Mouse (Mus musculus) forebrain, embryonic 10.5 days (tissue): Measurements from ENCODE around the gene Arsg. TPM values are rescaled to one million over a fixed set of nuclear protein-coding genes. Genes with fewer than 3 reads are reported as not detected.

Experiments used
- DNase-seq: peaks from one replicate; pipeline ENCODE4 v3.0.0-alpha.2; 2017; ENCODE audit warnings: low spot score; ENCODE audit errors: extremely low spot score
- H3K27ac ChIP-seq: fragments of 300-500 bp; sonication (generic); 2 replicates; pipeline ENCODE4 v1.5.1; 2016; ENCODE audit warnings: mild to moderate bottlenecking
- H3K27me3 ChIP-seq: fragments of 300-500 bp; sonication (generic); 2 replicates; pipeline ENCODE4 v1.6.1; 2016; ENCODE audit warnings: mild to moderate bottlenecking; ENCODE audit not compliant: poor library complexity, severe bottlenecking
- H3K36me3 ChIP-seq: fragments of 300-500 bp; sonication (generic); replicated peaks from 2 replicates; pipeline ENCODE4 v1.6.1; 2016; ENCODE audit warnings: mild to moderate bottlenecking, moderate library complexity
- H3K4me1 ChIP-seq: fragments of 300-500 bp; sonication (generic); 2 replicates; pipeline ENCODE4 v1.6.1; 2016
- H3K4me3 ChIP-seq: fragments of 300-500 bp; sonication (generic); 2 replicates; pipeline ENCODE4 v1.5.1; 2016; ENCODE audit warnings: mild to moderate bottlenecking, moderate library complexity
- H3K9me3 ChIP-seq: fragments of 300-500 bp; sonication (generic); 2 replicates; pipeline ENCODE4 v1.6.1; 2016; ENCODE audit warnings: mild to moderate bottlenecking, moderate library complexity
- WGBS: fragments of 180-500 bp; shearing (Covaris S2); methylation state at CpG from one replicate; pipeline ENCODE4 v1.1.7; 2016; 5-methylcytosine and 5-hydroxymethylcytosine counted together
- polyA plus RNA-seq: library from polyadenylated mRNA; unstranded; fragments of >200 nt; fragmentation: Nextera tagmentation; extraction: Ambion mirVana; gene quantifications from 2 replicates; pipeline ENCODE4 v1.2.1, GENCODE M21; 2016

Arsg gene
- polyA plus RNA-seq, 1 experiment from 2014 or later, result 2.8 TPM

- H3K27me3 ChIP-seq, result peaks cover 19% of the 10 kb centered on the region
- no peak for DNase-seq
These were observed 29.5 kb upstream of the Arsg start for GRCm38 (mm10) chr11:109443468-109444263.

GRCm38 (mm10) chr11:109444600-109444999 is 28.6 kb upstream of the Arsg start:
- no peaks in the 10 kb centered on the region for H3K36me3 ChIP-seq
- H3K4me1 ChIP-seq, result peaks cover 12% of the 10 kb centered on the region
- DNase-seq, result no peak
- H3K27ac ChIP-seq, result no peak overlapping the region
- no peak overlapping the region for H3K4me3 ChIP-seq
- H3K27me3 ChIP-seq, result peaks cover 13% of the 10 kb centered on the region
- 54% methylated on average over 7 of the region's 7 CpGs for WGBS
- no peaks in the 10 kb centered on the region for H3K9me3 ChIP-seq

More at GRCm38 (mm10) chr11:109443468-109444263, 29.5 kb upstream of the Arsg start:
- no peaks in the 10 kb centered on the region for H3K9me3 ChIP-seq
- peaks cover 18% of the 10 kb centered on the region for H3K4me1 ChIP-seq
- no peaks in the 10 kb centered on the region for H3K36me3 ChIP-seq
- H3K4me3 ChIP-seq, result no peak overlapping the region
- 89% methylated on average over 8 of the region's 8 CpGs for WGBS
- no peak overlapping the region for H3K27ac ChIP-seq

GRCm38 (mm10) chr11:109445438-109446035 is 27.6 kb upstream of the Arsg start:
- peaks cover 2% of the 10 kb centered on the region for H3K4me1 ChIP-seq

GRCm38 (mm10) chr11:109451169-109451568 is 22.0 kb upstream of the Arsg start:
- Histone ChIP-seq H3K36me3 (peaks cover 40% of the 10 kb centered on the region), H3K4me1 (no peaks in the 10 kb centered on the region), H3K27ac (no peak overlapping the region), H3K27me3 (no peaks in the 10 kb centered on the region), H3K9me3 (no peaks in the 10 kb centered on the region), H3K4me3 (no peak overlapping the region)
- DNase-seq, result no peak
- 87% methylated on average over 11 of the region's 11 CpGs for WGBS

More at GRCm38 (mm10) chr11:109445438-109446035, 27.6 kb upstream of the Arsg start:
- Histone ChIP-seq H3K4me3 (no peak overlapping the region), H3K27ac (no peak overlapping the region), H3K27me3 (peaks cover 4% of the 10 kb centered on the region), H3K36me3 (no peaks in the 10 kb centered on the region), H3K9me3 (no peaks in the 10 kb centered on the region)
- DNase-seq, result no peak
- 64% methylated on average over 13 of the region's 13 CpGs for WGBS

GRCm38 (mm10) chr11:109456261-109456660 is 16.9 kb upstream of the Arsg start:
- Histone ChIP-seq H3K4me3 (no peak overlapping the region), H3K4me1 (no peaks in the 10 kb centered on the region), H3K27ac (no peak overlapping the region), H3K36me3 (peaks cover 66% of the 10 kb centered on the region), H3K9me3 (no peaks in the 10 kb centered on the region), H3K27me3 (no peaks in the 10 kb centered on the region)
- WGBS, result 95% methylated on average over 5 of the region's 5 CpGs
- no peak for DNase-seq

GRCm38 (mm10) chr11:109458165-109458564 is 15.0 kb upstream of the Arsg start:
- 95% methylated on average over 11 of the region's 11 CpGs for WGBS
- H3K9me3 ChIP-seq, result no peaks in the 10 kb centered on the region
- H3K36me3 ChIP-seq, result peaks cover 70% of the 10 kb centered on the region

GRCm38 (mm10) chr11:109460586-109460985 is 12.6 kb upstream of the Arsg start:
- no peak for DNase-seq
- H3K4me1 ChIP-seq, result no peaks in the 10 kb centered on the region
- 85% methylated on average over 5 of the region's 5 CpGs for WGBS
- H3K36me3 ChIP-seq, result peaks cover 54% of the 10 kb centered on the region
- no peaks in the 10 kb centered on the region for H3K9me3 ChIP-seq
- H3K4me3 ChIP-seq, result no peak overlapping the region
- H3K27ac ChIP-seq, result no peak overlapping the region
- no peaks in the 10 kb centered on the region for H3K27me3 ChIP-seq

More at GRCm38 (mm10) chr11:109458165-109458564, 15.0 kb upstream of the Arsg start:
- no peaks in the 10 kb centered on the region for H3K4me1 ChIP-seq
- no peak overlapping the region for H3K4me3 ChIP-seq
- no peak overlapping the region for H3K27ac ChIP-seq
- DNase-seq, result no peak
- no peaks in the 10 kb centered on the region for H3K27me3 ChIP-seq

- 90% methylated on average over 4 of the region's 4 CpGs for WGBS
- peaks cover 34% of the 10 kb centered on the region for H3K36me3 ChIP-seq
- H3K27me3 ChIP-seq, result no peaks in the 10 kb centered on the region
- H3K9me3 ChIP-seq, result no peaks in the 10 kb centered on the region
- H3K4me3 ChIP-seq, result no peak overlapping the region
- H3K4me1 ChIP-seq, result 0 out of 2 replicates have a peak, but pooled peaks cover 4% of the 10 kb centered on the region
- H3K27ac ChIP-seq, result no peak overlapping the region
- DNase-seq, result no peak
These were observed 8.1 kb upstream of the Arsg start for GRCm38 (mm10) chr11:109465068-109465467.

- Histone ChIP-seq H3K27me3 (peaks cover 5% of the 10 kb centered on the region; the same call in 1 of the 2 replicates), H3K9me3 (no peaks in the 10 kb centered on the region), H3K36me3 (peaks cover 22% of the 10 kb centered on the region), H3K4me3 (no peak overlapping the region), H3K4me1 (peaks cover 23% of the 10 kb centered on the region), H3K27ac (no peak overlapping the region)
- 90% methylated on average over 8 of the region's 8 CpGs for WGBS
- DNase-seq, result no peak
These were observed 6.2 kb upstream of the Arsg start for GRCm38 (mm10) chr11:109466987-109467386.

GRCm38 (mm10) chr11:109468133-109468532 is 5.0 kb upstream of the Arsg start:
- no peak overlapping the region for H3K27ac ChIP-seq
- H3K27me3 ChIP-seq, result peaks cover 5% of the 10 kb centered on the region; the same call in 1 of the 2 replicates
- no peak for DNase-seq
- H3K4me1 ChIP-seq, result peaks cover 29% of the 10 kb centered on the region
- no peak overlapping the region for H3K4me3 ChIP-seq
- peaks cover 11% of the 10 kb centered on the region for H3K36me3 ChIP-seq
- 91% methylated on average over 5 of the region's 5 CpGs for WGBS
- no peaks in the 10 kb centered on the region for H3K9me3 ChIP-seq

- H3K4me1 ChIP-seq, result peaks cover 44% of the 10 kb centered on the region
- H3K27me3 ChIP-seq, result peaks cover 6% of the 10 kb centered on the region; the same call in 1 of the 2 replicates
- H3K4me3 ChIP-seq, result no peak overlapping the region
- H3K36me3 ChIP-seq, result peaks cover 7% of the 10 kb centered on the region; the same call in 1 of the 2 replicates
- no peak for DNase-seq
- H3K9me3 ChIP-seq, result no peaks in the 10 kb centered on the region
- no peak overlapping the region for H3K27ac ChIP-seq
- 76% methylated on average over 9 of the region's 9 CpGs for WGBS
These were observed 3.0 kb upstream of the Arsg start for GRCm38 (mm10) chr11:109470170-109470569.

GRCm38 (mm10) chr11:109470921-109471861 is 2.0 kb upstream of the Arsg start:
- Histone ChIP-seq H3K4me1 (peaks cover 55% of the 10 kb centered on the region), H3K36me3 (0 out of 2 replicates have a peak, but pooled peaks cover 5% of the 10 kb centered on the region), H3K9me3 (no peaks in the 10 kb centered on the region), H3K4me3 (peak overlapping the region; percentile 86), H3K27ac (no peak overlapping the region), H3K27me3 (peaks cover 15% of the 10 kb centered on the region; the same call in 1 of the 2 replicates)
- DNase-seq, result no peak
- 33% methylated on average over 15 of the region's 15 CpGs for WGBS
